Mouse (Mus musculus) hindbrain, embryonic 11.5 days (tissue): ENCODE measurements around the gene Tdrd7. TPM values are rescaled to one million over a fixed set of nuclear protein-coding genes. Genes with fewer than 3 reads are reported as not detected.

Experiments used
- ATAC-seq: fragments of 200-750 bp; cut with Nextera tagmentation; 2 replicates; pipeline ENCODE4 v1.8.0; 2017; ENCODE audit warnings: mild to moderate bottlenecking, moderate TSS enrichment, moderate library complexity; ENCODE audit not compliant: low FRiP score
- DNase-seq: peaks from one replicate; pipeline ENCODE4 v3.0.0-alpha.2; 2015; ENCODE audit warnings: low spot score
- H3K27ac ChIP-seq: fragments of 300-500 bp; sonication (generic); 2 replicates; pipeline ENCODE4 v1.5.1; 2014; ENCODE audit warnings: mild to moderate bottlenecking, low read depth, low read length
- H3K27me3 ChIP-seq: fragments of 300-500 bp; sonication (generic); 2 replicates; pipeline ENCODE4 v1.6.1; 2014; ENCODE audit warnings: mild to moderate bottlenecking, low read length, moderate library complexity, mixed read lengths; ENCODE audit not compliant: control insufficient read depth, insufficient read depth
- H3K36me3 ChIP-seq: fragments of 300-500 bp; sonication (generic); 2 replicates; pipeline ENCODE4 v1.6.1; 2014; ENCODE audit warnings: mild to moderate bottlenecking, low read length, moderate library complexity, mixed read lengths; ENCODE audit not compliant: control insufficient read depth, insufficient read depth
- H3K4me1 ChIP-seq: fragments of 300-500 bp; sonication (generic); replicated peaks from 2 replicates; pipeline ENCODE4 v1.6.1; 2014; ENCODE audit warnings: low read length, mixed read lengths; ENCODE audit not compliant: control insufficient read depth, insufficient read depth
- H3K4me2 ChIP-seq: fragments of 300-500 bp; sonication (generic); replicated peaks from 2 replicates; pipeline ENCODE4 v1.6.1; 2014; ENCODE audit warnings: mild to moderate bottlenecking, low read depth, low read length
- H3K4me3 ChIP-seq: fragments of 300-500 bp; sonication (generic); 2 replicates; pipeline ENCODE4 v1.5.1; 2014; ENCODE audit warnings: low read depth, low read length
- H3K9ac ChIP-seq: fragments of 300-500 bp; sonication (generic); 2 replicates; pipeline ENCODE4 v1.6.1; 2014; ENCODE audit warnings: low read depth, low read length
- H3K9me3 ChIP-seq: fragments of 300-500 bp; sonication (generic); 2 replicates; pipeline ENCODE4 v1.6.1; 2016; ENCODE audit warnings: low read length; ENCODE audit not compliant: control insufficient read depth
- WGBS: fragments of 180-500 bp; shearing (Covaris S2); extraction: QIAGEN DNeasy Blood & Tissue Kit; methylation state at CpG from one replicate; pipeline ENCODE4 v1.1.7; 2014; 5-methylcytosine and 5-hydroxymethylcytosine counted together
- polyA plus RNA-seq: library from polyadenylated mRNA; unstranded; fragments of >200 nt; fragmentation: Nextera tagmentation; extraction: Ambion mirVana; gene quantifications from 2 replicates; pipeline ENCODE4 v1.2.1, GENCODE M21; 2014

The Tdrd7 gene
- polyA plus RNA-seq, 1 experiment from 2014 or later: 11.7 TPM

- no peak for ATAC-seq
- Histone ChIP-seq H3K9me3 (no peaks in the 10 kb centered on the region), H3K4me2 (no peak overlapping the region), H3K4me3 (no peak overlapping the region), H3K27ac (no peak overlapping the region), H3K4me1 (no peaks in the 10 kb centered on the region), H3K9ac (no peak overlapping the region), H3K36me3 (no peaks in the 10 kb centered on the region), H3K27me3 (no peaks in the 10 kb centered on the region)
- DNase-seq: no peak
- 87% methylated on average over 4 of the region's 4 CpGs for WGBS
These were observed 115.1 kb downstream of the Tdrd7 start for GRCm38 (mm10) chr4:46080261-46080660.

GRCm38 (mm10) chr4:46082555-46082954 lies 117.4 kb downstream of the Tdrd7 start:
- ATAC-seq (no peak), DNase-seq (no peak)
- H3K4me2 ChIP-seq: no peak overlapping the region
- WGBS: 82% methylated on average over 11 of the region's 11 CpGs
- H3K9me3 ChIP-seq: no peaks in the 10 kb centered on the region
- no peaks in the 10 kb centered on the region for H3K27me3 ChIP-seq
- H3K4me1 ChIP-seq: no peaks in the 10 kb centered on the region
- H3K27ac ChIP-seq: no peak overlapping the region
- H3K9ac ChIP-seq: no peak overlapping the region
- H3K4me3 ChIP-seq: no peak overlapping the region
- H3K36me3 ChIP-seq: no peaks in the 10 kb centered on the region

Other genes with a start within 250 kb of the Tdrd7 start
- 4.5 and 6.0 TPM in 2 replicates for gene Aldh1b1, start 166.3 kb upstream of the Tdrd7 start, polyA plus RNA-seq
- gene Igfbpl1, start 138.4 kb upstream of the Tdrd7 start, polyA plus RNA-seq: 71.4 and 83.2 TPM in 2 replicates
- 0.75 and 1.0 TPM in 2 replicates for gene Stra6l, start 116.7 kb upstream of the Tdrd7 start, polyA plus RNA-seq
- gene Ccdc180, start 75.0 kb upstream of the Tdrd7 start, polyA plus RNA-seq: 0.38 and 0.71 TPM in 2 replicates
- gene Tmod1, start 73.6 kb downstream of the Tdrd7 start, polyA plus RNA-seq: 3.6 and 4.9 TPM in 2 replicates
- 124 and 139 TPM in 2 replicates for gene Ncbp1, start 173.3 kb downstream of the Tdrd7 start, polyA plus RNA-seq
- gene Tstd2, start 173.4 kb downstream of the Tdrd7 start, polyA plus RNA-seq: 39.3 and 41.4 TPM in 2 replicates
- 27.7 and 29.7 TPM in 2 replicates for gene Xpa, start 231.0 kb downstream of the Tdrd7 start, polyA plus RNA-seq